ENCODE assay signal across 8 mouse cellular contexts in genomic region chr2:30440701-30441517, GRCm38 (mm10). TPM values are rescaled to one million over a fixed set of nuclear protein-coding genes. Genes with fewer than 3 reads are reported as not detected.
DNase-seq lines count a peak whose midpoint lies in the region; ATAC-seq and TF ChIP-seq lines count a peak whose summit lies in the region.

No protein-coding gene starts in this region.

- ATAC-seq in heart, embryonic 16.5 days (replicated peaks; ENCODE audit: extremely low read depth, insufficient read depth, low FRiP score) = peak; percentile 56
- ATAC-seq in liver, embryonic 15.5 days (ENCODE audit: insufficient read depth) = peak; percentile 30; the same call in 1 of the 2 replicates
- ATAC-seq in neural tube, embryonic 11.5 days (ENCODE audit: insufficient read depth, low FRiP score, low TSS enrichment) = 0 out of 2 replicates have a peak, but pooled peaks have one; percentile 15

- H3K27ac ChIP-seq in forebrain, embryonic 10.5 days = peak overlapping the region; percentile 97
- H3K27ac ChIP-seq in heart, embryonic 16.5 days (ENCODE audit: low read length) = peak overlapping the region; percentile 100
- H3K27ac ChIP-seq in liver, embryonic 15.5 days (replicated peaks) = peak overlapping the region; percentile 82
- H3K27ac ChIP-seq in neural tube, embryonic 11.5 days (ENCODE audit: low read depth, low read length) = peak overlapping the region; percentile 99
- peak overlapping the region; percentile 94 for H3K27ac ChIP-seq in testis, adult 2 months (ENCODE audit: control insufficient read depth, insufficient read depth, low read depth, low read length)

- TF ChIP-seq CTCF in E14TG2a.4 (conservative IDR thresholded peaks at IDR 0.05; ENCODE audit: low read length) = peak; percentile 93
- TF ChIP-seq CTCF in testis, adult 2 months (IDR thresholded peaks at IDR 0.05; ENCODE audit: control insufficient read depth, insufficient read depth, insufficient replicate concordance, low read depth, low read length) = no peak

- DNase-seq in brain, embryonic 18.5 days (ENCODE audit: low read depth, low spot score) = peak; percentile 47
- DNase-seq in forebrain, embryonic 10.5 days (ENCODE audit: extremely low spot score, low spot score) = peak; percentile 65
- DNase-seq in kidney, postnatal 14 days = peak; percentile 86
- peak; percentile 73 for DNase-seq in neural tube, embryonic 11.5 days (ENCODE audit: low spot score)

- peak; percentile 45; the same call in 1 of the 2 replicates for TF ChIP-seq POLR2A in testis, adult 2 months (IDR thresholded peaks at IDR 0.05; ENCODE audit: control insufficient read depth, low read depth, low read length)

- H3K4me1 ChIP-seq in E14TG2a.4 (replicated peaks; ENCODE audit: low read depth, low read length) = peaks cover 80% of the 10 kb centered on the region
- peaks cover 61% of the 10 kb centered on the region for H3K4me1 ChIP-seq in forebrain, embryonic 10.5 days
- H3K4me1 ChIP-seq in heart, embryonic 16.5 days (ENCODE audit: control insufficient read depth, insufficient read depth, low read length) = peaks cover 67% of the 10 kb centered on the region
- H3K4me1 ChIP-seq in liver, embryonic 15.5 days (replicated peaks) = peaks cover 55% of the 10 kb centered on the region
- peaks cover 52% of the 10 kb centered on the region for H3K4me1 ChIP-seq in neural tube, embryonic 11.5 days (ENCODE audit: control insufficient read depth, insufficient read depth, low read length)
- H3K4me1 ChIP-seq in testis, adult 2 months (ENCODE audit: control insufficient read depth, insufficient read depth, low read length) = peaks cover 10% of the 10 kb centered on the region

- H3K36me3 ChIP-seq in E14TG2a.4 (ENCODE audit: insufficient read depth, low read length) = peaks cover 89% of the 10 kb centered on the region
- peaks cover 75% of the 10 kb centered on the region for H3K36me3 ChIP-seq in forebrain, embryonic 10.5 days (replicated peaks)
- peaks cover 36% of the 10 kb centered on the region for H3K36me3 ChIP-seq in heart, embryonic 16.5 days (ENCODE audit: control insufficient read depth, insufficient read depth)
- H3K36me3 ChIP-seq in liver, embryonic 15.5 days (replicated peaks) = peaks cover 99% of the 10 kb centered on the region
- peaks cover 17% of the 10 kb centered on the region for H3K36me3 ChIP-seq in neural tube, embryonic 11.5 days (ENCODE audit: control insufficient read depth, insufficient read depth, low read length)
- peaks cover 11% of the 10 kb centered on the region for H3K36me3 ChIP-seq in testis, adult 2 months (ENCODE audit: control insufficient read depth, insufficient read depth, low read length)

- H3K27me3 ChIP-seq in E14TG2a.4 (ENCODE audit: insufficient read depth, low read length) = no peaks in the 10 kb centered on the region
- no peaks in the 10 kb centered on the region for H3K27me3 ChIP-seq in forebrain, embryonic 10.5 days (ENCODE audit: poor library complexity, severe bottlenecking)
- no peaks in the 10 kb centered on the region for H3K27me3 ChIP-seq in heart, embryonic 16.5 days (ENCODE audit: control insufficient read depth, insufficient read depth, low read length)
- no peaks in the 10 kb centered on the region for H3K27me3 ChIP-seq in liver, embryonic 15.5 days
- H3K27me3 ChIP-seq in neural tube, embryonic 11.5 days (ENCODE audit: control insufficient read depth, insufficient read depth, low read length) = no peaks in the 10 kb centered on the region
- H3K27me3 ChIP-seq in testis, adult 2 months (ENCODE audit: control insufficient read depth, insufficient read depth, low read length) = no peaks in the 10 kb centered on the region

- H3K4me3 ChIP-seq in E14TG2a.4 (replicated peaks; ENCODE audit: low read length) = peak overlapping the region; percentile 80
- H3K4me3 ChIP-seq in forebrain, embryonic 10.5 days = peak overlapping the region; percentile 42
- H3K4me3 ChIP-seq in heart, embryonic 16.5 days (ENCODE audit: low read length) = peak overlapping the region; percentile 50
- no peak overlapping the region for H3K4me3 ChIP-seq in liver, embryonic 15.5 days (replicated peaks)
- no peak overlapping the region for H3K4me3 ChIP-seq in neural tube, embryonic 11.5 days (ENCODE audit: low read depth, low read length)
- H3K4me3 ChIP-seq in testis, adult 2 months (ENCODE audit: control insufficient read depth, low read depth, low read length) = no peak overlapping the region

- WGBS in forebrain, embryonic 10.5 days = 23% methylated on average over 12 of the region's 12 CpGs
- WGBS in heart, embryonic 16.5 days = 6% methylated on average over 12 of the region's 12 CpGs
- WGBS in liver, embryonic 15.5 days (ENCODE audit: insufficient replicate concordance) = 32% methylated on average over 12 of the region's 12 CpGs
- 17% methylated on average over 12 of the region's 12 CpGs for WGBS in neural tube, embryonic 11.5 days

- peak overlapping the region; percentile 84 for H3K4me2 ChIP-seq in heart, embryonic 16.5 days (ENCODE audit: low read depth, low read length)
- peak overlapping the region; percentile 47; the same call in 1 of the 2 replicates for H3K4me2 ChIP-seq in liver, embryonic 15.5 days
- H3K4me2 ChIP-seq in neural tube, embryonic 11.5 days (ENCODE audit: low read depth) = peak overlapping the region; percentile 27

- no peaks in the 10 kb centered on the region for H3K9me3 ChIP-seq in E14TG2a.4 (ENCODE audit: low read length)
- H3K9me3 ChIP-seq in forebrain, embryonic 10.5 days = no peaks in the 10 kb centered on the region
- no peaks in the 10 kb centered on the region for H3K9me3 ChIP-seq in heart, embryonic 16.5 days (replicated peaks; ENCODE audit: control insufficient read depth, low read length)
- H3K9me3 ChIP-seq in liver, embryonic 15.5 days (replicated peaks) = no peaks in the 10 kb centered on the region
- no peaks in the 10 kb centered on the region for H3K9me3 ChIP-seq in neural tube, embryonic 11.5 days (ENCODE audit: control insufficient read depth, low read length)

- peak overlapping the region; percentile 76 for H3K9ac ChIP-seq in heart, embryonic 16.5 days (ENCODE audit: low read length)
- H3K9ac ChIP-seq in liver, embryonic 15.5 days = no peak overlapping the region
- H3K9ac ChIP-seq in neural tube, embryonic 11.5 days (ENCODE audit: low read length) = peak overlapping the region; percentile 35; the same call in 1 of the 2 replicates

RNA-seq across cellular contexts. Expression of gene Ptpa, which starts 25.1 kb away (rescaled TPM):
- polyA plus RNA-seq in forebrain, embryonic 10.5 days (2016; fragmentation: Nextera tagmentation; extraction: Ambion mirVana) = 149 and 165 TPM in 2 replicates
- polyA plus RNA-seq in heart, embryonic 16.5 days (2015; fragmentation: Nextera tagmentation; extraction: Ambion mirVana) = 125 and 126 TPM in 2 replicates
- polyA plus RNA-seq in liver, embryonic 15.5 days (2015; fragmentation: Nextera tagmentation; extraction: Ambion mirVana) = 129 and 141 TPM in 2 replicates
- polyA plus RNA-seq in neural tube, embryonic 11.5 days (2014; fragmentation: Nextera tagmentation; extraction: Ambion mirVana) = 63.2 and 64.2 TPM in 2 replicates
- polyA plus RNA-seq in testis, adult 2 months (2012; rRNA removed) = 87.3 and 106 TPM in 2 replicates

RNA-seq across cellular contexts. Expression of gene Crat, which starts 25.3 kb away (rescaled TPM):
- polyA plus RNA-seq in forebrain, embryonic 10.5 days (2016; fragmentation: Nextera tagmentation; extraction: Ambion mirVana) = 23.2 and 23.6 TPM in 2 replicates
- polyA plus RNA-seq in heart, embryonic 16.5 days (2015; fragmentation: Nextera tagmentation; extraction: Ambion mirVana) = 164 and 169 TPM in 2 replicates
- 24.3 and 29.0 TPM in 2 replicates for polyA plus RNA-seq in liver, embryonic 15.5 days (2015; fragmentation: Nextera tagmentation; extraction: Ambion mirVana)
- polyA plus RNA-seq in neural tube, embryonic 11.5 days (2014; fragmentation: Nextera tagmentation; extraction: Ambion mirVana) = 27.4 and 29.1 TPM in 2 replicates
- polyA plus RNA-seq in testis, adult 2 months (2012; rRNA removed) = 591 and 623 TPM in 2 replicates

RNA-seq across cellular contexts. Expression of gene Ier5l, which starts 33.1 kb away (rescaled TPM):
- 1.6 and 2.0 TPM in 2 replicates for polyA plus RNA-seq in forebrain, embryonic 10.5 days (2016; fragmentation: Nextera tagmentation; extraction: Ambion mirVana)
- 0.72 and 0.85 TPM in 2 replicates for polyA plus RNA-seq in heart, embryonic 16.5 days (2015; fragmentation: Nextera tagmentation; extraction: Ambion mirVana)
- polyA plus RNA-seq in liver, embryonic 15.5 days (2015; fragmentation: Nextera tagmentation; extraction: Ambion mirVana) = 0.06 and 0.16 TPM in 2 replicates
- 10.5 and 11.9 TPM in 2 replicates for polyA plus RNA-seq in neural tube, embryonic 11.5 days (2014; fragmentation: Nextera tagmentation; extraction: Ambion mirVana)
- 2.2 and 2.8 TPM in 2 replicates for polyA plus RNA-seq in testis, adult 2 months (2012; rRNA removed)

RNA-seq across cellular contexts. Expression of gene Dolpp1, which starts 48.9 kb away (rescaled TPM):
- polyA plus RNA-seq in forebrain, embryonic 10.5 days (2016; fragmentation: Nextera tagmentation; extraction: Ambion mirVana) = 54.8 and 60.1 TPM in 2 replicates
- polyA plus RNA-seq in heart, embryonic 16.5 days (2015; fragmentation: Nextera tagmentation; extraction: Ambion mirVana) = 26.0 and 29.3 TPM in 2 replicates
- polyA plus RNA-seq in liver, embryonic 15.5 days (2015; fragmentation: Nextera tagmentation; extraction: Ambion mirVana) = 16.6 and 19.1 TPM in 2 replicates
- 48.6 and 51.1 TPM in 2 replicates for polyA plus RNA-seq in neural tube, embryonic 11.5 days (2014; fragmentation: Nextera tagmentation; extraction: Ambion mirVana)
- polyA plus RNA-seq in testis, adult 2 months (2012; rRNA removed) = 27.3 and 32.6 TPM in 2 replicates

Comparison
In these comparisons a context has a peak if more than half of its experiments do, and no peak if none do; other contexts are left out.
1. H3K4me3 ChIP-seq: peak in E14TG2a.4 (single experiment), forebrain, embryonic 10.5 days (single experiment) and heart, embryonic 16.5 days (single experiment); none in liver, embryonic 15.5 days (single experiment), neural tube, embryonic 11.5 days (single experiment) and testis, adult 2 months (single experiment).
2. H3K4me2 ChIP-seq: peak in every context shown above with its lines; median percentile 84 in heart, embryonic 16.5 days; 47 in liver, embryonic 15.5 days; 27 in neural tube, embryonic 11.5 days.
3. Peak in every context shown above with its lines, with median percentiles within 50 percentile points of each other: DNase-seq, H3K27ac ChIP-seq and ATAC-seq.